Mouse (Mus musculus): ENCODE measurements around the gene P2ry12.

The P2ry12 gene

GRCm38 (mm10) chr3:59191674-59192073 is 71.0 kb downstream of the P2ry12 start:
- in situ Hi-C loops (cut with MboI, MseI) = no loop called here

GRCm38 (mm10) chr3:59187336-59187735 is 75.3 kb downstream of the P2ry12 start:
- in situ Hi-C loops (cut with MboI, MseI) = loop anchor here in 1 of 2 experiments (10.0 kb wide), 1 partner anchor 557 kb away; no protein-coding TSS in a partner anchor

- in situ Hi-C loops (cut with MboI, MseI) = loop anchor here in 1 of 2 experiments (10.0 kb wide), 1 partner anchor 559 kb away; no protein-coding TSS in a partner anchor
Observed at GRCm38 (mm10) chr3:59185662-59186061, 77.0 kb downstream of the P2ry12 start.

GRCm38 (mm10) chr3:59182129-59182528 is 80.5 kb downstream of the P2ry12 start:
- in situ Hi-C loops (cut with MboI, MseI) = loop anchor here in 1 of 2 experiments (10.0 kb wide), 1 partner anchor 563 kb away; no protein-coding TSS in a partner anchor

- in situ Hi-C loops (cut with MboI, MseI) = loop anchor here in 1 of 2 experiments (10.0 kb wide), 1 partner anchor 564 kb away; no protein-coding TSS in a partner anchor
Observed at GRCm38 (mm10) chr3:59181134-59181533, 81.5 kb downstream of the P2ry12 start.

DNA sequence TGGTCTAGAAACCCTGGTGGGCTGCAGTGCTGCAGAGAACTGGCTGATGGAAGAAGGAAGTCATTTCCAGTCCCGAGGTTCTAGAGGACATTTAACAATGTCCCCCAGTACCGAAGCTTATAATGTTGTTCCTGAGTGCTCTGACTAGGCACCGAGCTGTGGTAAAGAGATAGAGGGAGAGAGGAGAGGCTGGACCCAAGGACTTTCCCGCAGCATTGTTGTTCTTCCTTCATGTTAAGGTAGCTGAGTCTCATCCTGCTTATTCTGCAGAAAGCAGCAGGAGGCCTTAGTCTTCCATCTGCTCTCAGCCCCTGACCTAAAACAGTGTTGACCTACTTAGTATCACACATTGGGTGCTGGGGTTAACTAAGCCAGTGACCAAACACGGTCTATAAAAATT is 85.8 kb downstream of the P2ry12 start:
- in situ Hi-C loops (cut with MboI, MseI) = loop anchor here in 1 of 2 experiments (10.0 kb wide), 1 partner anchor 568 kb away; no protein-coding TSS in a partner anchor

DNA sequence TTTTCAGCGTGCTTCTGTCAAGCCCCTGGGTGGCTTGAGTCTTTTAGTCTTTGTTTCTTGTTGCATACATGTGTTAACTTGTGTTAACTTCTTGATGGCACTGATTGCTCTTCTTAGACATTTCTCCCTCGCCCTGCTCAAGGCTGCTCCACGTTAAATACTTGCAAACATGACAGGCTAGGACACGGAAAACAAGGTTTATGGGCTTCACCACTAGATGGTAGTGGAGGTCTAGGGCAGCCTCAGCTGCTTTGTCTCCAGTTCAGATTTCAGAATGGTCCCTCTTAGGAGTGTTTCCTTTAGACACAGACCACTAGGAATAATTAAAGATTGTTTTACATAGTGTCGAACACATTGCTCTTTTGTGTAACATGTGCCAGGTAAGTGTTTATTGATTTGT is 87.4 kb downstream of the P2ry12 start:
- in situ Hi-C loops (cut with MboI, MseI) = loop anchor here in 1 of 2 experiments (10.0 kb wide), 1 partner anchor 570 kb away; no protein-coding TSS in a partner anchor

- in situ Hi-C loops (cut with MboI, MseI) = loop anchor here (5.0 to 10.0 kb wide), 3 partner anchors 52 to 570 kb away; no protein-coding TSS in a partner anchor
Observed at GRCm38 (mm10) chr3:59174426-59175154, 88.1 kb downstream of the P2ry12 start.

- in situ Hi-C loops (cut with MboI, MseI) = loop anchor here (5.0 to 10.0 kb wide), 4 partner anchors 48 to 575 kb away; no protein-coding TSS in a partner anchor
Observed at GRCm38 (mm10) chr3:59169921-59170627, 92.6 kb downstream of the P2ry12 start.

DNA sequence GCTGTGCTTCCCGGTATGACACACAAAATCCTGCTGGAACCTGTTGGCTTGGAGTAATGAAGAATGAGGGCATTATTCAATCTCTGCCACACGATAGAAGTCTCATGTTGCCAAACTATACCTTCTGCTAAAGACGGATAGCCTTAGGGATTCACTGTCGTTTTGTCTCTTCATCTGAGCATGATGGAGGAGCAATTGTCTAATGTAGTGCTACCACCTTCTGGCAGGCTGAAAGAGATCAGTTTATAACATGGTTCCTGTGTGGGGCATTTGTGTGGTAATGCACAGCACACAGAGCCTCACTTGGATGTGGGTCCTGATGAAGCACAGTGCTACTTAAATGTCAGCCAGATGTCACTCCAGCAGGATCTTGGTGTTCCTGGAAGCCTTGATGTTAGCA is 93.5 kb downstream of the P2ry12 start:
- in situ Hi-C loops (cut with MboI, MseI) = loop anchor here in 1 of 2 experiments (5.0 kb wide), 1 partner anchor 378 kb away; no protein-coding TSS in a partner anchor

- in situ Hi-C loops (cut with MboI, MseI) = loop anchor here in 1 of 2 experiments (5.0 kb wide), 1 partner anchor 379 kb away; no protein-coding TSS in a partner anchor
Observed at GRCm38 (mm10) chr3:59168476-59168875, 94.2 kb downstream of the P2ry12 start.

DNA sequence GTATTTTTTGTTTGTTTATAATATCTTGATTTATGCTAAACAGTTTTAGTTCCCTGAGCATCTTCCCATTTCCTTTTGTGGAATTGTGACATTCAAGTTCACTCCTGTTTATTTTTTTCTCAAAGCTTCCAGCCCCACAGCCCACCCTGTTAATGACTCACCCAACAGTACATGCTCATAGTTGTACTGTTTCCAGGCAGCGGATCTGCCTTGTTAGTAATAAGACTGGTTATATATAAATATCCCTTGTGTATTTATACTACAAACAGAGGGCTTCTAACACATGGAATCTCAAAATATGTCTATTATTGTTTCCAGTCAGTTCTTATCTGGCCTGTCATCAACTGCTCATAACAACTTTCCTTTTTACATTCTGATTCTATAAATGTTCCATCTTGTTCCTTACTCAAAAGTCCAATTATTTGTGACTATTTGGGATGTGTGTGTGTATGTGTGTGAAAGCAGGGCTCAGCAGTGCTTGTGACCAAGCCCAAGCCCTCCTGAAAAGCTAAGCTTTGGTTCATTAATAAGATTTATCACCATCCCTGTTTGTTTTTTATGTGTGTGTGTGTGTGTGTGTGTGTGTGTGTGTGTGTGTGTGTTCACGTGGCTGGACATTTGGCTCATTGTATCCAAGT is 95.1 kb downstream of the P2ry12 start:
- in situ Hi-C loops (cut with MboI, MseI) = loop anchor here in 1 of 2 experiments (5.0 kb wide), 1 partner anchor 380 kb away; no protein-coding TSS in a partner anchor

Measured in T-helper 17 cell (primary cell).